Mouse (Mus musculus) central nervous system, embryonic 18 days (tissue): Measurements from ENCODE around the gene Id1. TPM values are rescaled to one million over a fixed set of nuclear protein-coding genes. Genes with fewer than 3 reads are reported as not detected.

ENCODE experiments used
- polyA plus RNA-seq: library from polyadenylated mRNA; depleted of rRNA; stranded (reverse); fragments of >200 nt; gene quantifications from 2 replicates; pipeline ENCODE4 v1.2.3, GENCODE M21; 2012; rRNA removed

Gene Id1
- polyA plus RNA-seq = 104 and 112 TPM in 2 replicates

DNA sequence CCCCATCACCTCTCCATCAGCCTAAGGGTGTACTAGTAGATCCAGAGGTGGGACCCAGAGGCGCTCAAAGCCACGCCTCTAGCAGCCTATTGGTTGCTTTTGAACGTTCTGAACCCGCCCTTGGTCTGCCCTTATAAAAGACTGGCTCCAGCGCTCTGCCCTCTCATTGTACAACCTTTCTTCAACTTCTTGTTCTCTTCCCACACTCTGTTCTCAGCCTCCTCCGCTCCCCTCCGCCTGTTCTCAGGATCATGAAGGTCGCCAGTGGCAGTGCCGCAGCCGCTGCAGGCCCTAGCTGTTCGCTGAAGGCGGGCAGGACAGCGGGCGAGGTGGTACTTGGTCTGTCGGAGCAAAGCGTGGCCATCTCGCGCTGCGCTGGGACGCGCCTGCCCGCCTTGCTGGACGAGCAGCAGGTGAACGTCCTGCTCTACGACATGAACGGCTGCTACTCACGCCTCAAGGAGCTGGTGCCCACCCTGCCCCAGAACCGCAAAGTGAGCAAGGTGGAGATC is at the start of gene Id1:
TSS of gene Id1 (plus strand) at position 162 of the 512 bp plus-strand sequence.

DNA sequence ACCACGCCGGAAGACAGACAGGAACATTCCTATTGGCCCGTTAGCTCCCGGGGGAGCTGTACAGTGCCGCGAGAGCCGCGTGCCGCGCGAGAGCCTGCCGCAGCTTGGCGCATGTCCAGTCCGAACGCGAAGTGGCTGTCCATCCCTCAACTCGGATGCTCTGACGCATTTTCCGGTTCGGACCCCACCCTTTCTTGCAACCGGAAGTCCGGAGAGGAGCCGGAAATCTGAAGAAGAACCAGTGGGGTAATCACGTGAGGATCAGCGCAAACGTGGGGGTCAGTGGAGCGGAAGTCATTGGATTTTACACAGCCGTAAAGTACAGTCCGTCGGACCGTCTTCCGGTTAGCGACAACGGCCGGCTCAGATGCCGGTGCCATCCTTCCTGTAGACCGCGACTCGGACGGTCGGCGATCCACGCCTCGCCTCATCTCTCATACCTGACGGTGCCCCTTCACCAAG is 49.2 kb upstream of the Id1 start, which contains the start of gene Mcts2:
TSS of gene Mcts2 (plus strand) at position 230 of the 462 bp plus-strand sequence.

DNA sequence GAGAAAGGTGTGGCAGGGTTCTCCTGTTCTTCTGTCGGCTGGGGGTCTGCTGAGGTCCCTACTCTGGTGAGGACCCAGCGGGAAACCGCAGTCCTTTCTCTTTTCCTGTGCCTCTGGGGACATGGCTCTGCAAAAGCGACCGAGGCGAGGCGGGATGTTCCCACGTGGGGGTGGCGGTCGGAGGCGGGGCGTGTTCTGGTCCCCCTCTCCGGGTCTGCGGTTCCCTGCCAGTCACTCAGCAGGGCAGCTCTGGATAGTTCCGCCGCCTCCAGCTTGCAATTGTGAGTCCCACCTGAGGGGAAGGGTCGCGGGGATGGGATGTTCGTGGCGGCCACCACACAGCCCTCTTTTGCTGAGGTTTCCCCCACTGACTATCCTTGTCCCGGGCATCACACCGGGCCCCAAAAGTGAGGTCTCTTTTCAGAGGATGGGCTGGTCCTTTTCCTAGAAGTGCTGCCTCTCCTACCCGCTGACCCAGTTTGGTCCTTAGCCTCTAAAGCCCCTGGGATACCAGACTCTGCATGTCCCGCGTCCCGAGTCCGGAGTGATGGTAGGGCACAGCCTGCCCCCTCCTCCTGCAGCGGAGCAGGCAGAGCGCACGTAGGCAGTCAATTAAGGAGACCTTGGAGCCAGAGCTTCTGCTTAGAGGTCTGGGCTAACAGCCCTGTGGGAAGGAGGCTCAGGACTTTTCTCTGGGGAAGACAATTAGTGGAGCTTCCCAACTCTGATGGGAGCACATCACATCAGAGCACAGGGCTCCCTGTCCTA is 18.1 kb downstream of the Id1 start, which contains the start of gene Cox4i2:
TSS of gene Cox4i2 (plus strand) at position 230 of the 768 bp plus-strand sequence.

Other genes starting within 250 kb of the Id1 start
- gene Defb22, start 246.1 kb upstream of the Id1 start, polyA plus RNA-seq = not detected in 2 replicates
- not detected in 2 replicates for gene Defb26, start 224.6 kb upstream of the Id1 start, polyA plus RNA-seq
- not detected in 2 replicates for gene Defb28, start 218.0 kb upstream of the Id1 start, polyA plus RNA-seq
- not detected in 2 replicates for gene Defb29, start 196.2 kb upstream of the Id1 start, polyA plus RNA-seq
- gene Gm17416, start 166.9 kb upstream of the Id1 start, polyA plus RNA-seq = not detected in 2 replicates
- not detected in 2 replicates for gene Defb21, start 163.5 kb upstream of the Id1 start, polyA plus RNA-seq
- not detected in 2 replicates for gene Defb19, start 155.9 kb upstream of the Id1 start, polyA plus RNA-seq
- gene Defb45, start 136.9 kb upstream of the Id1 start, polyA plus RNA-seq = not detected in 2 replicates
- not detected in 2 replicates for gene Defb36, start 131.9 kb upstream of the Id1 start, polyA plus RNA-seq
- not detected in 2 replicates for gene Defb25, start 113.2 kb upstream of the Id1 start, polyA plus RNA-seq
- gene Rem1, start 109.3 kb upstream of the Id1 start, polyA plus RNA-seq = 0.43 and 0.80 TPM in 2 replicates
- 156 and 166 TPM in 2 replicates for gene H13, start 66.8 kb upstream of the Id1 start, polyA plus RNA-seq
- 23.9 and 25.3 TPM in 2 replicates for gene Mcts2, start 49.2 kb upstream of the Id1 start, polyA plus RNA-seq
- gene Cox4i2, start 17.9 kb downstream of the Id1 start, polyA plus RNA-seq = 6.7 and 6.9 TPM in 2 replicates
- gene Bcl2l1, start 95.5 kb downstream of the Id1 start, polyA plus RNA-seq = 91.7 and 101 TPM in 2 replicates
- 11.6 and 12.9 TPM in 2 replicates for gene Tpx2, start 111.7 kb downstream of the Id1 start, polyA plus RNA-seq
- gene Mylk2, start 175.1 kb downstream of the Id1 start, polyA plus RNA-seq = 0.05 and 0.56 TPM in 2 replicates
- 3.5 TPM in 2 replicates for gene Foxs1, start 197.0 kb downstream of the Id1 start, polyA plus RNA-seq
- gene Dusp15, start 215.4 kb downstream of the Id1 start, polyA plus RNA-seq = 29.4 and 31.8 TPM in 2 replicates
- 6.4 and 7.7 TPM in 2 replicates for gene Ttll9, start 226.2 kb downstream of the Id1 start, polyA plus RNA-seq